Mouse (Mus musculus) neutrophil, adult 83 days (primary cell): ENCODE results near the gene Khnyn. TPM values are rescaled to one million over a fixed set of nuclear protein-coding genes. Genes with fewer than 3 reads are reported as not detected.

Source experiments
- total RNA-seq, 2 experiments: library from RNA; stranded (reverse); gene quantifications; one replicate each; pipeline ENCODE4 v1.2.4; 2023

Khnyn gene
- total RNA-seq = 10 to 100 TPM; 62.4 to 74.0 TPM

DNA sequence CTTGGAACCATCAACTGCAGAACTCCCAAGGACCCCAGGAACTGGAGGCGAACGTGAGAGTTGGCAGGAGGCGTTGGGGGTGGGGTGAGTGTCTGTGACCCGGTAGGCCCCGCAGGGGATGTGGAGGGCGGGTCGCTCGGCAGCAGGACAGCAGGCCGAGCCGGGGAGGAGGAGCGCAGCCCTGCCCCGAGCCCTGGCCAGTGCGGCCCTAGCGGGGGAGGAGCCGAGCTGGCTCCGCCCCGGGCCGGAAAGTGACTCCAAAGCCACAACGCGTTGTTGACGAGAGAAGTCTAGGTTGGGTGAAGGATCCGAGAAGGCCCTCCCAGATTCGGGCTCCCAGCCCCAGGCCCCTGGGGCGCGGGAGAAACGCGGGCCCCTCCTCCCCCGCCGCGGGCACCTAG, at the start of gene Khnyn:
Gene Khnyn (plus strand): TSS at position 235 of the 401 bp plus-strand sequence.

DNA sequence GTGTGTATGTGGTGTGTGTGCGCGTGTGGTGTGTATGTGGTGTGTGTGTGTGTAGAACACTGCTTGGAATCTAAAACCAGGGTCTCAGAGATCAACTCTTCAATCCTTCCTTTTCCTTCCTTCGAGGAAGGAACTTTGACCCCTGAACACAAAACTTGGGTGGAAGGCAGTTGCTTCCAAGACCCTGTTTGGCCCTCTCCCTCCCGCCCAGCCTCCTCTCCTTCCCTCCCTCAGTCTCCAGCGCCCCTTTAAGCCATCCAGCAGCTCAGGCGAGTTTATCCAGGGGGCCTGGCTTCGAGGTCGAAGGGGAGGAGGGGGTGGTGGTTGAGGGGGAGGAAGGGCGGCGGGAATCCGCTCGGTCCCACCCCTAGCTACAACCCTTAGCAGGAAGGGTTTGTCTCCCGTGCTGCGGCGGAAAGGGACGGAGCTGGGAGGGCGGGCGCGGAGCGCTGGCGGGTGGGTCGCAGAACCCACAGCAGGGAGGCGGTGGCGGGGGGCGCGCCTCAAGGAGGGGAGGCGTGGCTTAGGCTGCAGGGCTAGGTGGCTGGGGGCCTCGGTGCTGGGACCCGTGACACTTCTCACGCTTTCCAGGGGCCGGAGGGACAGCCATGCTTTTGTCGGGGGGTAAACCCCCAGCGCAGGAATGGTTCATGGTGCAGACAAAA, 31.0 kb upstream of the Khnyn start, which contains the start of gene Nynrin:
Gene Nynrin (plus strand): TSS at position 390 of the 665 bp plus-strand sequence.

DNA sequence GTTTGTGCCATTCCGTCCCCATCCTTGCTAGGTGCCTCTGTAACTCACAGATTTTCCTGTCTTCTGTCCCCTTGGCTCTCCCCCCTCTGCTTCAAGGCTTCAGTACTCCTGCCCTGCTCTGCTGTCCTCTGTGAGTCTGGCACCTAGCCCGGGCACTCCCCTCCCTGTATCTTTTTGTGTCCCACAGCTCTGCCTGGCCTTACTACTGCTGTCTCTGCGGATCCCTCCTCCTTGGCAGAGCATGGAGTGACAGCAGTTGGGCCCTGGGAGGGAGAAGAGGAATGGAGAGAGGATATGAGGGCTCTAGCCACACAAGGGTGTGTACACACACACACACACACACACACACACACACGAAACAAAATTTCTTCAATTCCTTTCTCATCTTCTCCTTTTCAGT, 581 bp upstream of the Khnyn start, which contains the start of gene Cbln3:
Gene Cbln3 (minus strand): TSS at position 227 of the 400 bp plus-strand sequence.

DNA sequence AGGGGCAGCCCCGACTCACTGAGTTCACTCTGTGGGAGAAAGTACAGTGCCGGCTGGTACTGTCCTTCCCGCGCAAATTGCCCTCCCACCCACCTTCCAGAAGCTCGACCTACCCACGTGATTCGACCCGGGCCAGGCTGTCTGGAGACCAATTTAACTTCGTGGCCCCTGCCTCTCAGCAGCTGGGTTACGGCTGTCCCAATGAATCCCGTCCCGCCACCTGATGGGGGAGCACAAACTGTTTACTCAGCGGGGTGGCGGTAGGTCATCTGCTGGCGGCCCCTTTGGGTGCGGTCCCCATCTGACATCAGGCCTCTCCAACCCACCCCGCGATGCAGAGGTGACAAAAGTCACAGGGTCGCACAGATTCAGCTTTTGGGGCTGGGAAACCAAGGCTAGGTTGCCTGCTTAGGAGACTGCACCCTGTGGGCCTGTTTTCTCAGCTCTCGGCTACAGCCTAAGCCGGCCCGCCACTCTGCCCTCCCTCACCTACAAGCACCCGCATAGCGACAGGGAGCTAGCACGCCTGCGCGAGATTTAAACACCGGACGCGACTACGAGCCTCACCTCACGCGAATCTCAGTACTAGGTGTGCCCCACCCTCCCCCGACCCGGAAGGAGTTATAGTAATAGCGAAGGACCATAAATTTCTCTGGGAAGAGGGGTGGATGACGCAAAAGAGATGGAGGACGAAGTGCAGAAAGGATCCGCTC, 15.1 kb downstream of the Khnyn start, which contains the start of gene Sdr39u1:
Gene Sdr39u1 (minus strand): TSS at position 593 of the 713 bp plus-strand sequence.

DNA sequence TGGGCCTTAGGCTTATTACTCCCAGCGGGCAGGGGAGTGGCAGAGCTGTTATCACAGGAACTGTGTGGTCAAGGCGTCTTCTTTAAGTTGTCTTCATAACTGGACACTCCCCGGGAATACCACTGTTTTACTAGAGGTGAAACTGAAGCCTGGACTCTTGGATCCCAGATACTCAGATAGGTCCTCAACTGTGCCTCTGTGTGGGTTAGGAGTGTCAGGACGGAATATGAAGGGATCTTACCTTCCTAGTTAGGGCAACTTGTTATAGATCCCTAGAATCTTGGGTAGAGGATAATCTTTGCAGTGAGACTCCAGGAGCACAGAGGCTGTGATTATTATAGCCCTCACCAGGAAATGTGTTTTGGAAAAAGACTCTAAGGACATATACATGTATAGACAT, 59.8 kb downstream of the Khnyn start, which contains the start of gene Cma1:
Gene Cma1 (minus strand): TSS at position 101 of the 400 bp plus-strand sequence.

Other genes with a start within 250 kb of the Khnyn start
- 10 to 100 TPM; 12.2 to 12.4 TPM for gene Ipo4, start 249.0 kb upstream of the Khnyn start, total RNA-seq
- 1 to 10 TPM in 1 of 2 experiments, under 1 TPM in 1; 0.31 to 1.2 TPM for gene Gm49378, start 247.1 kb upstream of the Khnyn start, total RNA-seq
- gene Tm9sf1, start 241.1 kb upstream of the Khnyn start, total RNA-seq = 10 to 100 TPM; 34.3 to 37.8 TPM
- gene Tssk4, start 234.8 kb upstream of the Khnyn start, total RNA-seq = 1 to 10 TPM; 2.0 to 3.4 TPM
- gene Mdp1, start 224.4 kb upstream of the Khnyn start, total RNA-seq = 10 to 100 TPM; 15.9 TPM
- gene Gmpr2, start 213.0 kb upstream of the Khnyn start, total RNA-seq = 10 to 100 TPM; 14.6 to 15.9 TPM
- gene Nedd8, start 212.8 kb upstream of the Khnyn start, total RNA-seq = 100 to 1,000 TPM; 178 to 185 TPM
- gene Tinf2, start 203.1 kb upstream of the Khnyn start, total RNA-seq = 10 to 100 TPM; 60.2 to 61.1 TPM
- gene Tgm1, start 171.0 kb upstream of the Khnyn start, total RNA-seq = 1 to 10 TPM; 1.3 to 2.2 TPM
- 10 to 100 TPM; 21.0 to 23.4 TPM for gene Rabggta, start 162.7 kb upstream of the Khnyn start, total RNA-seq
- 10 to 100 TPM; 57.3 to 62.3 TPM for gene Dhrs1, start 139.3 kb upstream of the Khnyn start, total RNA-seq
- gene Nop9, start 139.3 kb upstream of the Khnyn start, total RNA-seq = 10 to 100 TPM; 14.8 to 20.7 TPM
- under 1 TPM; 0.33 to 0.57 TPM for gene Cideb, start 126.5 kb upstream of the Khnyn start, total RNA-seq
- gene Ltb4r2, start 123.5 kb upstream of the Khnyn start, total RNA-seq = under 1 TPM; 0.55 to 0.61 TPM
- 100 to 1,000 TPM; 205 to 213 TPM for gene Ltb4r1, start 119.0 kb upstream of the Khnyn start, total RNA-seq
- under 1 TPM; 0.29 to 0.77 TPM for gene Adcy4, start 100.9 kb upstream of the Khnyn start, total RNA-seq
- gene Ripk3, start 96.1 kb upstream of the Khnyn start, total RNA-seq = 10 to 100 TPM; 32.4 to 37.6 TPM
- not detected for gene Nfatc4, start 61.8 kb upstream of the Khnyn start, total RNA-seq
- gene Nynrin, start 30.9 kb upstream of the Khnyn start, total RNA-seq = 1 to 10 TPM; 2.9 to 4.2 TPM
- 1 to 10 TPM in 1 of 2 experiments, under 1 TPM in 1; 0.53 to 1.3 TPM for gene Cbln3, start 555 bp upstream of the Khnyn start, total RNA-seq
- 1 to 10 TPM; 1.9 to 2.5 TPM for gene Sdr39u1, start 15.3 kb downstream of the Khnyn start, total RNA-seq
- not detected for gene Cma1, start 59.7 kb downstream of the Khnyn start, total RNA-seq
- not detected for gene Cma2, start 66.0 kb downstream of the Khnyn start, total RNA-seq
- gene Mcpt1, start 133.0 kb downstream of the Khnyn start, total RNA-seq = not detected
- not detected for gene Mcpt9, start 145.5 kb downstream of the Khnyn start, total RNA-seq
- gene Mcpt2, start 157.1 kb downstream of the Khnyn start, total RNA-seq = not detected
- gene Mcpt4, start 177.4 kb downstream of the Khnyn start, total RNA-seq = not detected
- 100 to 1,000 TPM; 119 to 162 TPM for gene Mcpt8, start 200.3 kb downstream of the Khnyn start, total RNA-seq
- gene Ctsg, start 217.6 kb downstream of the Khnyn start, total RNA-seq = 100 to 1,000 TPM; 187 to 200 TPM
- not detected for gene Gzme, start 235.7 kb downstream of the Khnyn start, total RNA-seq
- gene Gzmd, start 247.7 kb downstream of the Khnyn start, total RNA-seq = not detected